Mouse (Mus musculus) myocyte (in vitro differentiated cells): ENCODE results near the gene Dnajb12. TPM values are rescaled to one million over a fixed set of nuclear protein-coding genes. Genes with fewer than 3 reads are reported as not detected.

Experiments used
- H3K27me3 ChIP-seq: one replicate; pipeline ENCODE4 v1.6.1; 2011; ENCODE audit not compliant: control insufficient read depth, insufficient read depth, insufficient read length
- H3K36me3 ChIP-seq: one replicate; pipeline ENCODE4 v1.6.1; 2011; ENCODE audit not compliant: control insufficient read depth, insufficient read depth
- H3K4me2 ChIP-seq: one replicate; pipeline ENCODE4 v1.6.1; 2011; ENCODE audit warnings: low read depth, control low read depth
- H3K4me3 ChIP-seq: one replicate; pipeline ENCODE4 v1.5.1; 2011; ENCODE audit warnings: mild to moderate bottlenecking, control low read depth, moderate library complexity
- H3K79me2 ChIP-seq: one replicate; pipeline ENCODE4 v1.6.1; 2011; ENCODE audit not compliant: control insufficient read depth, insufficient read depth
- H3ac ChIP-seq: one replicate; pipeline ENCODE4 v1.6.1; 2011; ENCODE audit not compliant: control insufficient read depth, insufficient read length
- CEBPB ChIP-seq: IDR thresholded peaks from 2 replicates; pipeline ENCODE4 v1.6.1; 2011; ENCODE audit warnings: mild to moderate bottlenecking, moderate library complexity; ENCODE audit not compliant: poor library complexity, insufficient read depth, severe bottlenecking
- E2F4 ChIP-seq: IDR thresholded peaks from one replicate; pipeline ENCODE4 v1.6.1; 2011; ENCODE audit warnings: mild to moderate bottlenecking, control low read depth, moderate library complexity; ENCODE audit not compliant: insufficient read depth
- MAX ChIP-seq: IDR thresholded peaks from one replicate; pipeline ENCODE4 v1.6.1; 2011; ENCODE audit warnings: low read depth, mild to moderate bottlenecking, control low read depth
- MYOD1 ChIP-seq, 3 experiments: IDR thresholded peaks; one replicate each; pipeline ENCODE4 v1.6.1; 2011; ENCODE audit warnings: control low read depth in 2 of 3, low read depth in 2 of 3, mild to moderate bottlenecking in 2 of 3, moderate library complexity in 1 of 3; ENCODE audit not compliant: insufficient read length in 2 of 3, control insufficient read depth in 1 of 3
- MYOG ChIP-seq, 3 experiments: IDR thresholded peaks; one replicate each; pipeline ENCODE4 v1.6.1; 2011; ENCODE audit warnings: control low read depth in 2 of 3, low read depth in 2 of 3, mild to moderate bottlenecking in 2 of 3; ENCODE audit not compliant: insufficient read length in 2 of 3, control insufficient read depth in 1 of 3, insufficient read depth in 1 of 3
- POLR2A ChIP-seq: IDR thresholded peaks from one replicate; pipeline ENCODE4 v1.6.1; 2011; ENCODE audit warnings: low read depth, mild to moderate bottlenecking, control low read depth, moderate library complexity; ENCODE audit not compliant: insufficient read length
- POLR2AphosphoS2 ChIP-seq: IDR thresholded peaks from one replicate; pipeline ENCODE4 v1.6.1; 2011; ENCODE audit warnings: low read depth, control low read depth; ENCODE audit not compliant: insufficient read length
- REST ChIP-seq: IDR thresholded peaks from one replicate; pipeline ENCODE4 v1.6.1; 2011; ENCODE audit warnings: mild to moderate bottlenecking, control low read depth, moderate library complexity; ENCODE audit not compliant: insufficient read depth, insufficient read length
- SRF ChIP-seq: IDR thresholded peaks from one replicate; pipeline ENCODE4 v1.6.1; 2011; ENCODE audit warnings: low read depth; ENCODE audit not compliant: control insufficient read depth, insufficient read length
- TCF12 ChIP-seq: IDR thresholded peaks from one replicate; pipeline ENCODE4 v1.6.1; 2011; ENCODE audit warnings: mild to moderate bottlenecking, control low read depth; ENCODE audit not compliant: poor library complexity, insufficient read depth, severe bottlenecking
- TCF3 ChIP-seq: IDR thresholded peaks from one replicate; pipeline ENCODE4 v1.6.1; 2011; ENCODE audit warnings: low read depth, control low read depth; ENCODE audit not compliant: insufficient read length
- USF1 ChIP-seq: IDR thresholded peaks from one replicate; pipeline ENCODE4 v1.6.1; 2011; ENCODE audit warnings: low read depth, mild to moderate bottlenecking, control low read depth, moderate library complexity
- polyA plus RNA-seq: library from polyadenylated mRNA; unstranded; fragments of >200 nt; fragmentation: generic; extraction: Trizol; gene quantifications from one replicate; pipeline ENCODE4 v1.2.1, GENCODE M21; 2012; ENCODE audit warnings: missing spikeins

The Dnajb12 gene
- polyA plus RNA-seq, 1 experiment, result 45.2 TPM

DNA sequence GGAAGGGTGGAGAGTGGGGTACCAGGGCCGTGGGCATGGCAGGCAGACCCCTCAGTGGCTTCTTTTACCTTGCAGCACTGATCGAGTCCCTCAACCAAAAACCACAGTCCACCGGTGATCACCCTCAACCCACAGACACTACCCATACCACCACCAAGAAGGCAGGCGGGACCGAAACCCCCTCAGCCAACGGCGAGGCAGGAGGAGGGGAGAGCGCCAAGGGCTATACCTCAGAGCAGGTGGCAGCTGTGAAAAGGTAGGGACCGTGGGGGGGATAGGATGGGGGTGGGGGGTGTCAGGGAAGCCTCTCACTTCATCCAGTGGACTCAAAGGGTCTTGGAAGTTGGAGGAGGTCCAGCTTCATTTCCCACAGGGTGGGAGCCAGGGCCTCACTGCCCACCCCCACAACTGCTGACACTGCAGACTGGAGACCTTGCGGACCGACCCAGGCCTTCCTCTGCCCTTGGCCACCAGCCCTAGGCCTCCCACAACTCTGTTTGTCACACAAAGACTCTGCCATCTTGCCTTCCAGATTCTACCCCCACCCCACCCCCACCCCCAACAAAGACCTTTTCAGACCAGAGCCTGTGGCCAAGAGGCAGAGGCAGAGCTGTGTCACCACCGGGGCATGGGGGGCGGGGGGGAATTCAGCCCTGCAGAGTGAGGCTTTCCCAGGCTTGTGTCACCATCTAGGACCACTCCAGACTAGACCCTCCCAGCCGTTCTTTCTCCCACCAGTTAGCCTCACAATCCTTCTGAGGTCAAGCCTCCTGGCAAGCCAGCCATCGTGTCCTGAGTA, 10.8 kb downstream of the Dnajb12 start:
- Histone ChIP-seq H3K27me3 (no peaks in the 10 kb centered on the region), H3K36me3 (peaks cover 29% of the 10 kb centered on the region), H3K79me2 (peaks cover 32% of the 10 kb centered on the region), H3ac (no peak overlapping the region), H3K4me2 (no peak overlapping the region), H3K4me3 (no peak overlapping the region)
- TF ChIP-seq E2F4, result no peak
- no peak for TF ChIP-seq SRF
- TF ChIP-seq CEBPB, result no peak
- no peak for TF ChIP-seq POLR2AphosphoS2
- TF ChIP-seq TCF3, result no peak
- no peak for TF ChIP-seq MYOG (IDR thresholded peaks at IDR 0.05; ENCODE audit: control insufficient read depth in 1 of 3, insufficient read depth in 1 of 3, insufficient read length in 2 of 3, low read depth in 2 of 3)
- no peak for TF ChIP-seq MYOD1 (IDR thresholded peaks at IDR 0.05; ENCODE audit: control insufficient read depth in 1 of 3, insufficient read length in 2 of 3, low read depth in 2 of 3)
- no peak for TF ChIP-seq TCF12
- TF ChIP-seq USF1, result no peak
- TF ChIP-seq MAX, result no peak
- no peak for TF ChIP-seq POLR2A
- TF ChIP-seq REST, result no peak

DNA sequence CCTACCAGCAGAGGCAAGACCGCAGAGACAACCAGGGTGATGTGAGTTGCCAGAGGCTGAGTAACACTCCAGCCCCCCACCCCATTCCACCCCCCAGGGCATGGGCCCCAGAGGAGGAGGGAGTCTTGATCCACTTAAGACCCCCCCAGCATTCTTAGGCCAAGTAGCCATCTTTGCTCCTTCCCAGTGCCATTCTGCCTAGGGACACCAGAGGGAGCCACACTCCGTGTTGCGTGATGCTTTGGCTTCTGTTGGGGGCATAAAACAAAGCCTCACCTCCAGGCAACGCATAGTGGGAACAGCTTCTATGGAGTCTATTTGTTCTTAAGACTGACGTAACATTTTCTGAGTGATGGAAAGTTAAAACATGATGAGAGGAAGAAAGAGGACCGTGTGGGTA, 13.6 kb downstream of the Dnajb12 start:
- peaks cover 5% of the 10 kb centered on the region for H3K79me2 ChIP-seq
- no peak overlapping the region for H3ac ChIP-seq
- H3K27me3 ChIP-seq, result no peaks in the 10 kb centered on the region
- peaks cover 40% of the 10 kb centered on the region for H3K36me3 ChIP-seq
- no peak overlapping the region for H3K4me3 ChIP-seq
- TF ChIP-seq CEBPB, result no peak
- no peak overlapping the region for H3K4me2 ChIP-seq

DNA sequence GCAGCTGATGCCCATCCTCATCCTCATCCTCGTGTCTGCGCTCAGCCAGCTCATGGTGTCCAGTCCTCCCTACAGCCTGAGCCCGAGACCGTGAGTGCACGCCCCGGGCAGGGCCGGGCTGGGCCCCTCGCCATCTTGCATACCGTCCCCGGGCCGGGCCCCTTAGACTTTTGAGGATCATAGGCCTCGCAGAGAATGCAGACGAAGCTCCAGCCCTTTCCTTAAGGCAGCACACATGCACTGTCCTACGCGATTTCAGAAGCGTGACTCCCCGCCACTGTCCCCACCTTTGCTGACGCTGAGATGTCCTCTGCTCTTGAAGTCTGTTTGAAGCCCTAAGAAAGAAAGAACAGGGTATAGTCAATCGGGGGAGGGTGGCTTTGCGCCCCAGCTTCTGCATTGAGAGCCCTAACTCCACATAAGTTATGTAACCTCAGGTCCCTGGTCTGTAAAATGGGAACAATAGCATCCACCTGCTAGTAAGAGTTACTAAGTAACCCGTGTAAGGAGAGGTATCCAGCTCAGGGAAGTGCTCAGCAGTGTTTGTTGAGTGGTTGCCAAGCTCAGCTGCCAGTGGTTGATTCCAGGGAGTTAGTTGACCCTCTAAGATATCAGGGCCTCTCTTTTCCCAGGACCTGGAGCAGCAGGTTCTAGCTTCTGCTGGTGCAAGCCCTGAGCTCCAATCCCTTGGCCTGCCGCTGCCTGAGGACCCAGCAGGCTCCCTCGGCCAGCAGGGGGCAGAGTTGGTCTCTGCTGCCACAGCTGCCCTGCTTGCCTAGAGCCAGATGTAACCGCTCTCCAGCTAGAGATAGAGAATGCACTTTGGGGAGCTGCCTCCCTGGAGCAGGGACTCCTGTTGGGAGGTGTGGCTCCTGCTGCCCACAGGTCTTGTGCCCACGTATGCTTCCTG, 15.2 kb downstream of the Dnajb12 start:
- H3K36me3 ChIP-seq, result peaks cover 40% of the 10 kb centered on the region
- TF ChIP-seq POLR2AphosphoS2 (peak; percentile 28), POLR2A (no peak), MYOG (IDR thresholded peaks at IDR 0.05; ENCODE audit: control insufficient read depth in 1 of 3, insufficient read depth in 1 of 3, insufficient read length in 2 of 3, low read depth in 2 of 3) (peak in 2 of 3 experiments; percentile 50 to 70), USF1 (no peak), MYOD1 (IDR thresholded peaks at IDR 0.05; ENCODE audit: control insufficient read depth in 1 of 3, insufficient read length in 2 of 3, low read depth in 2 of 3) (peak in 2 of 3 experiments; percentile 49 to 62)

DNA sequence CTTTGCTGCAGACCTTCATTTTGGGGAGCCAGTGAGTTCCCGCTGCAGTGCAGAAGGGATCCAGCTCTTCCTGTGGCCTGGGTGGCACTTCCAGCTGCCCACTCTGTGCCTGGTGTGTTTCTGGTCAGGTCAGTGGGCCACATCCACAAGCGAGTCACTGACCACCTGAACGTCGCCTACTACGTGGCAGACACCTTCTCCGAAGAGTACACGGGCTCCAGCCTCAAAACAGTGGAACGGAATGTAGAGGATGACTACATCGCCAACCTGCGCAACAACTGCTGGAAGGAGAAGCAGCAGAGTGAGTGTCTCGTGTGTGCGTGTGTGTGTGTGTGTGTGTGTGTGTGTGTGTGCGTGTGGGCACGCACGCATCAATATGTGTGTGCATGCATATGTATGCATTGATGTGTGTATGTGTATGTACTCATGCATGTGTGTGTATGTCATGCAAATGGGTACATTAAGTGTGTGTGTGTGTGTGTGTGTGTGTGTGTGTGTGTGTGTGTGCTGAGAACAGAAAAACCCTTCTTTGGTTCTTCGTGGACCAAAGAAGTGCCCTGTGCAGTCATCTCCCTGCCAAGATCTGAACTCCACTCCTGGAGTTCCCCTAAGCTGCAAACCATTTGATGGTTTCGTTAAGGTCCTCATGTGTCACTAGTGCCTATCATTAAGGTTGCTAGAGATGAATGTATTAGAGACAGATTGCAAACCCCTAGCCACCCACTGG, 16.3 kb downstream of the Dnajb12 start:
- Histone ChIP-seq H3K27me3 (no peaks in the 10 kb centered on the region), H3K36me3 (peaks cover 39% of the 10 kb centered on the region), H3K4me2 (no peak overlapping the region), H3K4me3 (no peak overlapping the region), H3K79me2 (no peaks in the 10 kb centered on the region), H3ac (no peak overlapping the region)
- TF ChIP-seq MAX (no peak), POLR2A (no peak), MYOG (IDR thresholded peaks at IDR 0.05; ENCODE audit: control insufficient read depth in 1 of 3, insufficient read depth in 1 of 3, insufficient read length in 2 of 3, low read depth in 2 of 3) (no peak), SRF (no peak), TCF12 (no peak), USF1 (no peak), TCF3 (no peak), POLR2AphosphoS2 (no peak), MYOD1 (IDR thresholded peaks at IDR 0.05; ENCODE audit: control insufficient read depth in 1 of 3, insufficient read length in 2 of 3, low read depth in 2 of 3) (no peak), CEBPB (no peak), E2F4 (no peak), REST (no peak)

More for the DNA sequence above, 15.2 kb downstream of the Dnajb12 start:
- no peak overlapping the region for H3K4me2 ChIP-seq
- H3ac ChIP-seq, result no peak overlapping the region
- H3K4me3 ChIP-seq, result no peak overlapping the region
- H3K27me3 ChIP-seq, result no peaks in the 10 kb centered on the region
- no peaks in the 10 kb centered on the region for H3K79me2 ChIP-seq
